In genomic region chr3:51234752-51235055, GRCm38 (mm10) we compare ENCODE assay signal across 9 mouse cellular contexts. TPM values are rescaled to one million over a fixed set of nuclear protein-coding genes. Genes with fewer than 3 reads are reported as not detected.
A peak's percentile ranks its signal among the peaks of the same experiment; 100 is the strongest.
DNase-seq lines count a peak whose midpoint lies in the region; ATAC-seq and TF ChIP-seq lines count a peak whose summit lies in the region.
"Had no signal": no experiment of that assay in that cellular context is flagged by ENCODE, and none has a peak within 500 bp of the region (broad histone marks: within the 10 kb centered on the region; RNA-seq: fewer than 3 reads in every experiment).

No protein-coding gene starts in this region.

- H3K4me2 ChIP-seq in forebrain, embryonic 12.5 days = no peak overlapping the region
- H3K4me2 ChIP-seq in liver, embryonic 12.5 days = no peak overlapping the region
- H3K4me2 ChIP-seq in hindbrain, embryonic 12.5 days (replicated peaks) = no peak overlapping the region
- H3K4me2 ChIP-seq in midbrain, postnatal 0 days (ENCODE audit: low read depth, low read length, poor library complexity, severe bottlenecking) = no peak overlapping the region

- H3K9ac ChIP-seq in forebrain, embryonic 12.5 days = no peak overlapping the region
- 0 out of 2 replicates have a peak overlapping the region, but pooled peaks have one; percentile 31 for H3K9ac ChIP-seq in liver, embryonic 12.5 days
- no peak overlapping the region for H3K9ac ChIP-seq in hindbrain, embryonic 12.5 days
- H3K9ac ChIP-seq in midbrain, postnatal 0 days (replicated peaks; ENCODE audit: low read length, poor library complexity, severe bottlenecking) = no peak overlapping the region

- H3K27ac ChIP-seq in forebrain, embryonic 10.5 days = peak overlapping the region; percentile 73
- H3K27ac ChIP-seq in forebrain, embryonic 12.5 days = no peak overlapping the region
- 0 out of 2 replicates have a peak overlapping the region, but pooled peaks have one; percentile 98 for H3K27ac ChIP-seq in liver, embryonic 12.5 days
- H3K27ac ChIP-seq in hindbrain, embryonic 12.5 days = peak overlapping the region; percentile 3; the same call in 1 of the 2 replicates
- no peak overlapping the region for H3K27ac ChIP-seq in midbrain, postnatal 0 days (ENCODE audit: low read depth, low read length)

- no peak for DNase-seq in forebrain, embryonic 10.5 days (ENCODE audit: extremely low spot score, low spot score)
- no peak for DNase-seq in liver
- DNase-seq in midbrain, postnatal 0 days (ENCODE audit: low spot score) = no peak
- no peak for DNase-seq in adrenal gland, postnatal 10 days
- DNase-seq in spleen, postnatal 36 days (ENCODE audit: low spot score in 2 of 2) = no peak

- TF ChIP-seq CTCF in midbrain, postnatal 0 days (IDR thresholded peaks at IDR 0.05) = no peak

- 80% methylated on average over 5 of the region's 5 CpGs for WGBS in forebrain, embryonic 10.5 days
- 82% methylated on average over 5 of the region's 5 CpGs for WGBS in forebrain, embryonic 12.5 days
- WGBS in liver, embryonic 12.5 days (ENCODE audit: insufficient replicate concordance) = 78% methylated on average over 5 of the region's 5 CpGs
- 89% methylated on average over 5 of the region's 5 CpGs for WGBS in hindbrain, embryonic 12.5 days
- 70% methylated on average over 5 of the region's 5 CpGs for WGBS in midbrain, postnatal 0 days

- H3K27me3 ChIP-seq in forebrain, embryonic 10.5 days (ENCODE audit: poor library complexity, severe bottlenecking) = no peaks in the 10 kb centered on the region
- H3K27me3 ChIP-seq in forebrain, embryonic 12.5 days = no peaks in the 10 kb centered on the region
- H3K27me3 ChIP-seq in liver, embryonic 12.5 days (replicated peaks) = no peaks in the 10 kb centered on the region
- no peaks in the 10 kb centered on the region for H3K27me3 ChIP-seq in hindbrain, embryonic 12.5 days
- H3K27me3 ChIP-seq in midbrain, postnatal 0 days (ENCODE audit: insufficient read depth, low read length) = no peaks in the 10 kb centered on the region
- H3K27me3 ChIP-seq: Patski had no signal

- no peaks in the 10 kb centered on the region for H3K9me3 ChIP-seq in forebrain, embryonic 10.5 days
- H3K9me3 ChIP-seq in forebrain, embryonic 12.5 days = no peaks in the 10 kb centered on the region
- H3K9me3 ChIP-seq in liver, embryonic 12.5 days (replicated peaks) = no peaks in the 10 kb centered on the region
- H3K9me3 ChIP-seq in hindbrain, embryonic 12.5 days (replicated peaks) = no peaks in the 10 kb centered on the region
- no peaks in the 10 kb centered on the region for H3K9me3 ChIP-seq in midbrain, postnatal 0 days (ENCODE audit: low read length)

- peaks cover 13% of the 10 kb centered on the region for H3K36me3 ChIP-seq in forebrain, embryonic 10.5 days (replicated peaks)
- H3K36me3 ChIP-seq in forebrain, embryonic 12.5 days (replicated peaks) = 0 out of 2 replicates have a peak, but pooled peaks cover 4% of the 10 kb centered on the region
- peaks cover 65% of the 10 kb centered on the region for H3K36me3 ChIP-seq in liver, embryonic 12.5 days
- H3K36me3 ChIP-seq in hindbrain, embryonic 12.5 days = no peaks in the 10 kb centered on the region
- H3K36me3 ChIP-seq in midbrain, postnatal 0 days (ENCODE audit: insufficient read depth, low read length) = no peaks in the 10 kb centered on the region

- H3K4me1 ChIP-seq in forebrain, embryonic 10.5 days = peaks cover 18% of the 10 kb centered on the region
- H3K4me1 ChIP-seq in forebrain, embryonic 12.5 days = 0 out of 2 replicates have a peak, but pooled peaks cover 5% of the 10 kb centered on the region
- H3K4me1 ChIP-seq in liver, embryonic 12.5 days = peaks cover 86% of the 10 kb centered on the region
- H3K4me1 ChIP-seq in hindbrain, embryonic 12.5 days = 0 out of 2 replicates have a peak, but pooled peaks cover 7% of the 10 kb centered on the region
- H3K4me1 ChIP-seq in midbrain, postnatal 0 days (ENCODE audit: insufficient read depth, low read length) = no peaks in the 10 kb centered on the region

- ATAC-seq in forebrain, embryonic 12.5 days (ENCODE audit: low FRiP score) = no peak
- no peak for ATAC-seq in liver, embryonic 12.5 days
- peak; percentile 49; the same call in 1 of the 2 replicates for ATAC-seq in hindbrain, embryonic 12.5 days (ENCODE audit: low FRiP score)
- ATAC-seq in midbrain, postnatal 0 days (ENCODE audit: low FRiP score) = peak; percentile 21; the same call in 1 of the 2 replicates

- no peak overlapping the region for H3K4me3 ChIP-seq in forebrain, embryonic 10.5 days
- H3K4me3 ChIP-seq in forebrain, embryonic 12.5 days (replicated peaks) = no peak overlapping the region
- no peak overlapping the region for H3K4me3 ChIP-seq in liver, embryonic 12.5 days
- no peak overlapping the region for H3K4me3 ChIP-seq in hindbrain, embryonic 12.5 days
- no peak overlapping the region for H3K4me3 ChIP-seq in midbrain, postnatal 0 days (ENCODE audit: low read depth, low read length)

RNA-seq across cellular contexts. Expression of gene Noct, which starts 10.5 kb away (rescaled TPM):
- polyA plus RNA-seq in forebrain, embryonic 10.5 days (2016; fragmentation: Nextera tagmentation; extraction: Ambion mirVana) = 11.2 and 11.3 TPM in 2 replicates
- polyA plus RNA-seq in forebrain, embryonic 12.5 days (2016; fragmentation: Nextera tagmentation; extraction: Ambion mirVana) = 14.9 and 16.4 TPM in 2 replicates
- 39.8 and 41.1 TPM in 2 replicates for polyA plus RNA-seq in liver, embryonic 12.5 days (2016; fragmentation: Nextera tagmentation; extraction: Ambion mirVana)
- polyA plus RNA-seq in hindbrain, embryonic 12.5 days (2016; fragmentation: Nextera tagmentation; extraction: Ambion mirVana) = 18.5 and 19.3 TPM in 2 replicates
- total RNA-seq in midbrain, postnatal 0 days (2014; rRNA removed) = 50.0 and 51.7 TPM in 2 replicates
- 36.1 and 36.7 TPM in 2 replicates for polyA plus RNA-seq in midbrain, postnatal 0 days (2015; fragmentation: Nextera tagmentation; extraction: Ambion mirVana)
- total RNA-seq in adrenal gland, postnatal 10 days (2021) = 10 to 100 TPM; 24.7 to 60.6 TPM

Comparison
In these comparisons a context has a peak if more than half of its experiments do, and no peak if none do; other contexts are left out.
1. H3K27ac ChIP-seq: peak in forebrain, embryonic 10.5 days (single experiment), liver, embryonic 12.5 days (single experiment) and hindbrain, embryonic 12.5 days (single experiment); none in forebrain, embryonic 12.5 days (single experiment) and midbrain, postnatal 0 days (single experiment).
2. ATAC-seq: peak in hindbrain, embryonic 12.5 days (single experiment) and midbrain, postnatal 0 days (single experiment); none in forebrain, embryonic 12.5 days (single experiment) and liver, embryonic 12.5 days (single experiment).